7 mouse cellular contexts compared by ENCODE assay signal in the genomic region with DNA sequence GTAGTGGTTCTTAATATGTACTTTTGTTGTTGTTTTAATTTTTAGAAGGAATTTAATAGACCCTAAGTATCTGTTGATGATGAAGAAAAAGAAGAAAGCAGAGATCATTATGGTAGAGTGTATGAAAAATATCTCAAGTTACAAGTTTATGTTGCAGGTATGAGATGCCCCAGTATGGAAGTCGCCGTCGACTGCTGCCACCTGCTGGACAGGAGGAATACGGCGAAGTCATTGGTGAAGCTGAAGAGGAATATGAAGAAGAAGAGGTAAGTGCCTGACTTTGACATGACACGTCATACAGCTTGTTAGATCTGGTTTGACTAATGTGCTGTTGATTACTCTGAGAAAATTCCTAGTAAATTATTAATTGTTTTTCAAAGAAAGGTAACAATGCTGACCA.
A peak's percentile ranks its signal among the peaks of the same experiment; 100 is the strongest.
DNase-seq lines count a peak whose midpoint lies in the region; ATAC-seq and TF ChIP-seq lines count a peak whose summit lies in the region.

No protein-coding gene starts in this region.

- H3K4me3 ChIP-seq in kidney, embryonic 16.5 days (ENCODE audit: low read length) = no peak overlapping the region
- H3K4me3 ChIP-seq in ES-E14 (ENCODE audit: insufficient read depth in 1 of 2, low read depth in 1 of 2, low read length in 2 of 2, poor library complexity in 1 of 2, severe bottlenecking in 1 of 2) = no peak overlapping the region
- no peak overlapping the region for H3K4me3 ChIP-seq in forebrain, postnatal 0 days (ENCODE audit: low read depth, low read length)

- no peaks in the 10 kb centered on the region for H3K36me3 ChIP-seq in kidney, embryonic 16.5 days (ENCODE audit: insufficient read depth, low read length)
- H3K36me3 ChIP-seq in ES-E14 (ENCODE audit: control insufficient read depth, insufficient read depth, low read length, poor library complexity, severe bottlenecking) = no peaks in the 10 kb centered on the region
- H3K36me3 ChIP-seq in forebrain, postnatal 0 days (ENCODE audit: insufficient read depth) = no peaks in the 10 kb centered on the region

- H3K4me2 ChIP-seq in kidney, embryonic 16.5 days (replicated peaks; ENCODE audit: low read depth, low read length) = no peak overlapping the region
- no peak overlapping the region for H3K4me2 ChIP-seq in forebrain, postnatal 0 days (ENCODE audit: low read depth)

- DNase-seq in kidney, adult 18-20 months = peak; percentile 26
- DNase-seq in 416B (ENCODE audit: low read depth) (peak; percentile 48), ES-E14 (ENCODE audit: low read depth, low spot score) (peak; percentile 31)
- peak; percentile 11 to 67 for DNase-seq in kidney, postnatal 36 days
- DNase-seq in forebrain, postnatal 0 days = no peak

- TF ChIP-seq CTCF in forebrain, postnatal 0 days (IDR thresholded peaks at IDR 0.05; ENCODE audit: low read depth) = no peak

- H3K27me3 ChIP-seq in kidney, embryonic 16.5 days (ENCODE audit: insufficient read depth, low read length) = no peaks in the 10 kb centered on the region
- H3K27me3 ChIP-seq in forebrain, postnatal 0 days (ENCODE audit: insufficient read depth, low read length) = no peaks in the 10 kb centered on the region

- no peaks in the 10 kb centered on the region for H3K9me3 ChIP-seq in kidney, embryonic 16.5 days (ENCODE audit: low read length)
- no peaks in the 10 kb centered on the region for H3K9me3 ChIP-seq in ES-E14 (ENCODE audit: control insufficient read depth, insufficient read depth, low read depth, low read length)
- H3K9me3 ChIP-seq in forebrain, postnatal 0 days (ENCODE audit: low read length) = no peaks in the 10 kb centered on the region

- no peak overlapping the region for H3K27ac ChIP-seq in kidney, embryonic 16.5 days (ENCODE audit: low read length)
- no peak overlapping the region for H3K27ac ChIP-seq in ES-E14 (ENCODE audit: insufficient read depth, low read depth, low read length, poor library complexity, severe bottlenecking)
- H3K27ac ChIP-seq in forebrain, postnatal 0 days (ENCODE audit: low read depth, low read length) = no peak overlapping the region

- no peak overlapping the region for H3K9ac ChIP-seq in kidney, embryonic 16.5 days (replicated peaks; ENCODE audit: low read length)
- no peak overlapping the region for H3K9ac ChIP-seq in ES-E14 (ENCODE audit: insufficient read depth, low read depth, low read length, poor library complexity, severe bottlenecking)
- H3K9ac ChIP-seq in forebrain, postnatal 0 days = no peak overlapping the region

- in situ Hi-C loops in ES-E14 (cut with MboI; ENCODE audit: low sequenced_read_pairs in 2 of 2, unreplicated experiment in 2 of 2) = no loop called here

- WGBS in kidney, embryonic 16.5 days = 63% methylated on average over 6 of the region's 6 CpGs
- WGBS in forebrain, postnatal 0 days = 66% methylated on average over 6 of the region's 6 CpGs

- ATAC-seq in kidney, embryonic 16.5 days (ENCODE audit: low FRiP score, low TSS enrichment) = no peak
- no peak for ATAC-seq in activated CD4-positive, CD25-positive, alpha-beta regulatory T cell, adult 4 months
- ATAC-seq in forebrain, postnatal 0 days = no peak

- no peaks in the 10 kb centered on the region for H3K4me1 ChIP-seq in kidney, embryonic 16.5 days (ENCODE audit: insufficient read depth, low read length)
- H3K4me1 ChIP-seq in ES-E14 (ENCODE audit: control insufficient read depth in 2 of 2, insufficient read depth in 2 of 2, low read length in 2 of 2, poor library complexity in 1 of 2) = no peaks in the 10 kb centered on the region
- no peaks in the 10 kb centered on the region for H3K4me1 ChIP-seq in forebrain, postnatal 0 days (ENCODE audit: insufficient read depth)

TF ChIP-seq in ES-E14, 5 proteins besides CTCF, POLR2A, EP300 and RAD21:
- TF ChIP-seq ZC3H11A (IDR thresholded peaks at IDR 0.05; ENCODE audit: borderline replicate concordance, low read depth, low read length) = peak; percentile 21; the same call in 1 of the 2 replicates
- no peak for TF ChIP-seq MAFK (IDR thresholded peaks at IDR 0.05; ENCODE audit: insufficient read depth, low read depth, low read length)
